Comparison of ENCODE assay signal across 8 mouse cellular contexts in the genomic region with DNA sequence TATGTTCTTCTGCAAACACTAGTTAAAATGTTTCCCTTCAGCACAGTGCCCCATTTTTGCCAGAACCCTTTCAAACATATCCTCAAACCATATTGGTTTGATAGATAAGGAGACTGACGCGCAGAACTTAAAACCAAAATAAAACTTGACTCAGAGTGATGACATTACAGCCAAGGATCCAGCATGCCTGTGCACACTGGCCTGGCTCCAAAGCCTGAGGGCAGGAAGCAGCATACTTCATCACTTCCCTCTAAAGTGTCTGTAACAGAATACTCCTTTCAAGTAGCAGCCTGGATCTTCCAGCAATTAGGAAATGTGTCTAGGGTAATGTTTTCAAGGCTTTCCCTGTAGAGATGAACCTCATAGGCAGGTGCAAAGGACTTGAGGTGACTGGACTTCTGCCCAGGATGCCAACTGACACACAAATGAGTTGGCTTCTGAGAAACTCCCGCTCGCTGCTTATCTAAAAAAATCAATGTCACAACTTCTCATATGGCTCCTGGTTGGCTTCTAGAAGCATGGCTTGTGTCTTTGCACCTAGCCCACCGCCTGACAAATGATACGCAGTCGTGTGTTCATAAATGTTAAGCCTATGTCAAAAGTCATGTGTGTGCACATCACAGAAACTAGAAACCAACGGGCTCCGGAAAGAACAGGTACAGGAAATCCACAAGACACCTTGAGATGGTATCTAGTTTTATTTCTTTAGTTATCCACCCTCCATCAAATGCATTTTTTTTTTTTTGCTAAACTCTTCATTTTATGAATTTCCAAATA. TPM values are rescaled to one million over a fixed set of nuclear protein-coding genes. Genes with fewer than 3 reads are reported as not detected.
DNase-seq lines count a peak whose midpoint lies in the region; ATAC-seq and TF ChIP-seq lines count a peak whose summit lies in the region.

No protein-coding gene starts in this region.

- H3K4me2 ChIP-seq in heart, embryonic 11.5 days: no peak overlapping the region
- H3K4me2 ChIP-seq in liver, embryonic 15.5 days: no peak overlapping the region
- H3K4me2 ChIP-seq in midbrain, postnatal 0 days (ENCODE audit: low read depth, low read length, poor library complexity, severe bottlenecking): no peak overlapping the region
- no peak overlapping the region for H3K4me2 ChIP-seq in intestine, embryonic 16.5 days (ENCODE audit: low read depth, low read length)
- no peak overlapping the region for H3K4me2 ChIP-seq in hindbrain, embryonic 14.5 days (replicated peaks)

- 0 out of 2 replicates have a peak, but pooled peaks cover 2% of the 10 kb centered on the region for H3K36me3 ChIP-seq in heart, embryonic 11.5 days (ENCODE audit: control insufficient read depth, insufficient read depth, low read length)
- H3K36me3 ChIP-seq in liver, embryonic 15.5 days (replicated peaks): peaks cover 32% of the 10 kb centered on the region
- H3K36me3 ChIP-seq in midbrain, postnatal 0 days (ENCODE audit: insufficient read depth, low read length): no peaks in the 10 kb centered on the region
- no peaks in the 10 kb centered on the region for H3K36me3 ChIP-seq in intestine, embryonic 16.5 days (ENCODE audit: control insufficient read depth, insufficient read depth, low read length)
- no peaks in the 10 kb centered on the region for H3K36me3 ChIP-seq in hindbrain, embryonic 14.5 days (replicated peaks; ENCODE audit: control insufficient read depth, insufficient read depth)

- peaks cover 3% of the 10 kb centered on the region; the same call in 1 of the 2 replicates for H3K4me1 ChIP-seq in heart, embryonic 11.5 days (ENCODE audit: control insufficient read depth, insufficient read depth, low read length)
- H3K4me1 ChIP-seq in liver, embryonic 15.5 days (replicated peaks): peaks cover 61% of the 10 kb centered on the region
- H3K4me1 ChIP-seq in midbrain, postnatal 0 days (ENCODE audit: insufficient read depth, low read length): no peaks in the 10 kb centered on the region
- no peaks in the 10 kb centered on the region for H3K4me1 ChIP-seq in intestine, embryonic 16.5 days (ENCODE audit: control insufficient read depth, insufficient read depth, low read length)
- no peaks in the 10 kb centered on the region for H3K4me1 ChIP-seq in hindbrain, embryonic 14.5 days (replicated peaks; ENCODE audit: control insufficient read depth, insufficient read depth, low read length)

- ATAC-seq in heart, embryonic 11.5 days (replicated peaks; ENCODE audit: insufficient number of reproducible peaks, low FRiP score, low TSS enrichment): no peak
- ATAC-seq in liver, embryonic 15.5 days (ENCODE audit: insufficient read depth): peak; percentile 60; the same call in 1 of the 2 replicates
- ATAC-seq in midbrain, postnatal 0 days (ENCODE audit: low FRiP score): no peak
- no peak for ATAC-seq in intestine, embryonic 16.5 days
- ATAC-seq in hindbrain, embryonic 14.5 days (ENCODE audit: low FRiP score): no peak

- no peak overlapping the region for H3K9ac ChIP-seq in heart, embryonic 11.5 days (ENCODE audit: low read depth, low read length)
- no peak overlapping the region for H3K9ac ChIP-seq in liver, embryonic 15.5 days
- no peak overlapping the region for H3K9ac ChIP-seq in midbrain, postnatal 0 days (replicated peaks; ENCODE audit: low read length, poor library complexity, severe bottlenecking)
- H3K9ac ChIP-seq in intestine, embryonic 16.5 days (ENCODE audit: low read depth, low read length): no peak overlapping the region
- no peak overlapping the region for H3K9ac ChIP-seq in hindbrain, embryonic 14.5 days

- H3K9me3 ChIP-seq in heart, embryonic 11.5 days (replicated peaks; ENCODE audit: control insufficient read depth, low read length): no peaks in the 10 kb centered on the region
- no peaks in the 10 kb centered on the region for H3K9me3 ChIP-seq in liver, embryonic 15.5 days (replicated peaks)
- H3K9me3 ChIP-seq in midbrain, postnatal 0 days (ENCODE audit: low read length): no peaks in the 10 kb centered on the region
- H3K9me3 ChIP-seq in intestine, embryonic 16.5 days (ENCODE audit: control insufficient read depth, low read length): no peaks in the 10 kb centered on the region
- no peaks in the 10 kb centered on the region for H3K9me3 ChIP-seq in hindbrain, embryonic 14.5 days (ENCODE audit: control insufficient read depth, low read length)

- H3K4me3 ChIP-seq in heart, embryonic 11.5 days (ENCODE audit: low read depth, low read length): no peak overlapping the region
- H3K4me3 ChIP-seq in liver, embryonic 15.5 days (replicated peaks): no peak overlapping the region
- no peak overlapping the region for H3K4me3 ChIP-seq in midbrain, postnatal 0 days (ENCODE audit: low read depth, low read length)
- H3K4me3 ChIP-seq in intestine, embryonic 16.5 days (ENCODE audit: low read length): no peak overlapping the region
- no peak overlapping the region for H3K4me3 ChIP-seq in hindbrain, embryonic 14.5 days (replicated peaks; ENCODE audit: low read length)

- H3K27me3 ChIP-seq in heart, embryonic 11.5 days (ENCODE audit: control insufficient read depth, insufficient read depth, low read length): no peaks in the 10 kb centered on the region
- no peaks in the 10 kb centered on the region for H3K27me3 ChIP-seq in liver, embryonic 15.5 days
- H3K27me3 ChIP-seq in midbrain, postnatal 0 days (ENCODE audit: insufficient read depth, low read length): no peaks in the 10 kb centered on the region
- H3K27me3 ChIP-seq in intestine, embryonic 16.5 days (replicated peaks; ENCODE audit: control insufficient read depth, insufficient read depth, low read length): no peaks in the 10 kb centered on the region
- no peaks in the 10 kb centered on the region for H3K27me3 ChIP-seq in hindbrain, embryonic 14.5 days (ENCODE audit: control insufficient read depth, insufficient read depth, low read length)

- DNase-seq in 416B (ENCODE audit: low read depth): peak; percentile 90
- peak; percentile 61 for DNase-seq in T-cell, adult 2 months (ENCODE audit: low spot score)
- no peak for DNase-seq in layer of hippocampus, postnatal 10 days (ENCODE audit: low spot score in 2 of 2)
- DNase-seq in midbrain, postnatal 0 days (ENCODE audit: low spot score): no peak
- no peak for DNase-seq in hindbrain, embryonic 14.5 days (ENCODE audit: low spot score)

- TF ChIP-seq CTCF in midbrain, postnatal 0 days (IDR thresholded peaks at IDR 0.05): no peak

- H3K27ac ChIP-seq in heart, embryonic 11.5 days (ENCODE audit: low read depth, low read length): peak overlapping the region; percentile 41; the same call in 1 of the 2 replicates
- H3K27ac ChIP-seq in liver, embryonic 15.5 days (replicated peaks): peak overlapping the region; percentile 68
- no peak overlapping the region for H3K27ac ChIP-seq in midbrain, postnatal 0 days (ENCODE audit: low read depth, low read length)
- H3K27ac ChIP-seq in intestine, embryonic 16.5 days (ENCODE audit: low read length): no peak overlapping the region
- H3K27ac ChIP-seq in hindbrain, embryonic 14.5 days: no peak overlapping the region

- 69% methylated on average over 9 of the region's 9 CpGs for WGBS in heart, embryonic 11.5 days (ENCODE audit: insufficient replicate concordance)
- WGBS in liver, embryonic 15.5 days (ENCODE audit: insufficient replicate concordance): 61% methylated on average over 9 of the region's 9 CpGs
- WGBS in midbrain, postnatal 0 days: 95% methylated on average over 9 of the region's 9 CpGs
- 90% methylated on average over 9 of the region's 9 CpGs for WGBS in intestine, embryonic 16.5 days
- 96% methylated on average over 9 of the region's 9 CpGs for WGBS in hindbrain, embryonic 14.5 days

RNA-seq across cellular contexts. Expression of gene Man1a, which starts 43.9 kb away (rescaled TPM):
- 8.5 and 8.8 TPM in 2 replicates for polyA plus RNA-seq in heart, embryonic 11.5 days (2014; fragmentation: Nextera tagmentation; extraction: Ambion mirVana)
- polyA plus RNA-seq in liver, embryonic 15.5 days (2015; fragmentation: Nextera tagmentation; extraction: Ambion mirVana): 12.0 and 14.4 TPM in 2 replicates
- total RNA-seq in layer of hippocampus, postnatal 10 days (2021): 10 to 100 TPM; 35.6 to 38.6 TPM
- total RNA-seq in midbrain, postnatal 0 days (2014; rRNA removed): 19.3 and 25.1 TPM in 2 replicates
- polyA plus RNA-seq in midbrain, postnatal 0 days (2015; fragmentation: Nextera tagmentation; extraction: Ambion mirVana): 3.7 and 4.2 TPM in 2 replicates
- 11.2 and 15.4 TPM in 2 replicates for polyA plus RNA-seq in intestine, embryonic 16.5 days (2015; fragmentation: Nextera tagmentation; extraction: Ambion mirVana)
- 7.6 and 7.9 TPM in 2 replicates for polyA plus RNA-seq in hindbrain, embryonic 14.5 days (2014; fragmentation: Nextera tagmentation; extraction: Ambion mirVana)

Comparison
In these comparisons a context has a peak if more than half of its experiments do, and no peak if none do; other contexts are left out.
1. DNase-seq: peak in 416B (single experiment) and T-cell, adult 2 months (single experiment); none in layer of hippocampus, postnatal 10 days (0 of 2), midbrain, postnatal 0 days (single experiment) and hindbrain, embryonic 14.5 days (single experiment).
2. H3K27ac ChIP-seq: peak in heart, embryonic 11.5 days (single experiment) and liver, embryonic 15.5 days (single experiment); none in midbrain, postnatal 0 days (single experiment), intestine, embryonic 16.5 days (single experiment) and hindbrain, embryonic 14.5 days (single experiment).